Mouse (Mus musculus): Measurements from ENCODE around the gene Necab3.

GRCm38 (mm10) chr2:154586405-154586804, 27.7 kb upstream of the Necab3 start:
- TF ChIP-seq ZC3H11A (IDR thresholded peaks at IDR 0.05; ENCODE audit: borderline replicate concordance, low read depth, low read length) (peak; percentile 33; the same call in 1 of the 2 replicates), HCFC1 (IDR thresholded peaks at IDR 0.05; ENCODE audit: borderline replicate concordance, insufficient read depth, low read length) (no peak), MAFK (IDR thresholded peaks at IDR 0.05; ENCODE audit: insufficient read depth, low read depth, low read length) (no peak), ZNF384 (IDR thresholded peaks at IDR 0.05; ENCODE audit: low read depth, low read length) (no peak)
